ENCODE assay signal across 8 mouse cellular contexts in genomic region chr15:8447193-8447767, GRCm38 (mm10). TPM values are rescaled to one million over a fixed set of nuclear protein-coding genes. Genes with fewer than 3 reads are reported as not detected.
DNase-seq lines count a peak whose midpoint lies in the region; ATAC-seq and TF ChIP-seq lines count a peak whose summit lies in the region.
"Had no signal": no experiment of that assay in that cellular context is flagged by ENCODE, and none has a peak within 500 bp of the region (broad histone marks: within the 10 kb centered on the region; RNA-seq: fewer than 3 reads in every experiment).

No protein-coding gene starts in this region.

- no peak overlapping the region for H3K9ac ChIP-seq in lung, postnatal 0 days (replicated peaks; ENCODE audit: low read depth)
- H3K9ac ChIP-seq in forebrain, embryonic 13.5 days: no peak overlapping the region
- 0 out of 2 replicates have a peak overlapping the region, but pooled peaks have one; percentile 22 for H3K9ac ChIP-seq in liver, embryonic 12.5 days

- no peak overlapping the region for H3K27ac ChIP-seq in lung, postnatal 0 days (ENCODE audit: low read length)
- H3K27ac ChIP-seq in forebrain, embryonic 13.5 days: no peak overlapping the region
- no peak overlapping the region for H3K27ac ChIP-seq in liver, embryonic 12.5 days

- no peaks in the 10 kb centered on the region for H3K27me3 ChIP-seq in lung, postnatal 0 days (replicated peaks; ENCODE audit: insufficient read depth, low read length)
- H3K27me3 ChIP-seq in forebrain, embryonic 13.5 days: no peaks in the 10 kb centered on the region
- no peaks in the 10 kb centered on the region for H3K27me3 ChIP-seq in liver, embryonic 12.5 days (replicated peaks)

- H3K4me1 ChIP-seq in lung, postnatal 0 days (ENCODE audit: insufficient read depth, low read depth, low read length): peaks cover 5% of the 10 kb centered on the region; the same call in 1 of the 2 replicates
- peaks cover 34% of the 10 kb centered on the region for H3K4me1 ChIP-seq in forebrain, embryonic 13.5 days
- peaks cover 31% of the 10 kb centered on the region for H3K4me1 ChIP-seq in liver, embryonic 12.5 days

- no peak overlapping the region for H3K4me3 ChIP-seq in lung, postnatal 0 days (ENCODE audit: low read depth, low read length)
- no peak overlapping the region; the same call in 1 of the 2 replicates for H3K4me3 ChIP-seq in forebrain, embryonic 13.5 days
- peak overlapping the region; percentile 88 for H3K4me3 ChIP-seq in liver, embryonic 12.5 days

- no peak for TF ChIP-seq EP300 in lung, postnatal 0 days (IDR thresholded peaks at IDR 0.05)

- no peak overlapping the region for H3K4me2 ChIP-seq in lung, postnatal 0 days (replicated peaks; ENCODE audit: low read depth, low read length)
- H3K4me2 ChIP-seq in forebrain, embryonic 13.5 days: peak overlapping the region; percentile 80
- peak overlapping the region; percentile 87 for H3K4me2 ChIP-seq in liver, embryonic 12.5 days

- H3K9me3 ChIP-seq in lung, postnatal 0 days (ENCODE audit: low read length): no peaks in the 10 kb centered on the region
- H3K9me3 ChIP-seq in forebrain, embryonic 13.5 days (replicated peaks): no peaks in the 10 kb centered on the region
- H3K9me3 ChIP-seq in liver, embryonic 12.5 days (replicated peaks): no peaks in the 10 kb centered on the region

- DNase-seq in lung, postnatal 0 days (ENCODE audit: low spot score): peak; percentile 17
- DNase-seq in lung, postnatal 10 days: no peak
- no peak for DNase-seq in frontal cortex, postnatal 10 days (ENCODE audit: low spot score in 2 of 2)
- no peak for DNase-seq in adipocyte (ENCODE audit: low spot score)
- no peak for DNase-seq in embryo, embryonic 11 days
- DNase-seq: thymus, postnatal 14 days had no signal

- no peak for TF ChIP-seq CTCF in lung, postnatal 0 days (IDR thresholded peaks at IDR 0.05)

- no peak for ATAC-seq in lung, postnatal 0 days
- no peak for ATAC-seq in forebrain, embryonic 13.5 days
- no peak for ATAC-seq in liver, embryonic 12.5 days

- no peaks in the 10 kb centered on the region for H3K36me3 ChIP-seq in lung, postnatal 0 days (ENCODE audit: insufficient read depth, low read length)
- no peaks in the 10 kb centered on the region for H3K36me3 ChIP-seq in forebrain, embryonic 13.5 days (ENCODE audit: poor library complexity, severe bottlenecking)
- H3K36me3 ChIP-seq in liver, embryonic 12.5 days: no peaks in the 10 kb centered on the region

- WGBS in lung, postnatal 0 days: 21% methylated on average over 8 of the region's 8 CpGs
- 70% methylated on average over 8 of the region's 8 CpGs for WGBS in forebrain, embryonic 13.5 days
- WGBS in liver, embryonic 12.5 days (ENCODE audit: insufficient replicate concordance): 70% methylated on average over 8 of the region's 8 CpGs

RNA-seq across cellular contexts. Expression of gene Nipbl, which starts 3.0 kb away (rescaled TPM):
- polyA plus RNA-seq in lung, postnatal 0 days (2015; fragmentation: Nextera tagmentation; extraction: Ambion mirVana): 15.1 and 17.6 TPM in 2 replicates
- 21.6 and 22.6 TPM in 2 replicates for polyA plus RNA-seq in forebrain, embryonic 13.5 days (2015; fragmentation: Nextera tagmentation; extraction: Ambion mirVana)
- polyA plus RNA-seq in liver, embryonic 12.5 days (2016; fragmentation: Nextera tagmentation; extraction: Ambion mirVana): 10.0 and 10.2 TPM in 2 replicates
